Mouse (Mus musculus) olfactory bulb, adult 2 months (tissue): ENCODE measurements at regions not wholly inside any gene's neighbourhood (a gene's known extent, or its start where the extent isn't known, plus 50 kb on each side); places are given as distances from the start of the nearest gene placed in this dataset.

Experiments used
- CTCF ChIP-seq: fragments of 200-500 bp; IDR thresholded peaks from 2 replicates; pipeline ENCODE4 v1.5.1; 2012; ENCODE audit warnings: low read depth, mild to moderate bottlenecking, low read length, moderate library complexity; ENCODE audit not compliant: insufficient read depth
- POLR2A ChIP-seq: fragments of 200-500 bp; IDR thresholded peaks from 2 replicates; pipeline ENCODE4 v1.6.1; 2012; ENCODE audit warnings: mild to moderate bottlenecking, low read depth, low read length, moderate library complexity; ENCODE audit not compliant: insufficient read depth

DNA sequence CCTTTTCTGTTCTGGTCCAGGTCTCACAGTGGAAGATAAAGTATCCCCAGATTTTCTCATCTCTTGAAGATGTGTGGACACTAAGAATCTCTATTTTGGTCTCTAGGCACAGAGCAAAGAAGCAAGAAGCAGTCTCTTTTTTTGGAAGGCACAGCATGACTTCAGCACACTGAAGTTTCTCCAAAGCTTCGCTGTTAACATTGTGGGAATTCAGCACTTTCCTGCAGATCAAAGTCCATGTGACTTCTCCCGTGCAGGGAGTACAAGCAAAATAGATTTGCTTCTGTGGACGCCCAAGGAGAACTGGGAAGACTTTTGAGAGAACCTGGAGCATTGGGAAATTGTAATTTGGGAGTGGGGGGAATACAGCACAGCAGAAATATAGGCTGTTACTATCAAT, 56.4 kb upstream of the Mycbp2 start:
- no peak for TF ChIP-seq CTCF
- TF ChIP-seq POLR2A, result no peak
